Mouse (Mus musculus): ENCODE results near the gene Cdk2ap2. TPM values are rescaled to one million over a fixed set of nuclear protein-coding genes. Genes with fewer than 3 reads are reported as not detected.
"Not testable (repeated sequence)": the region's sequence is repeated elsewhere in the genome, so short reads cannot be mapped to it uniquely, and the experiment has no call there.

Gene Cdk2ap2
- polyA plus RNA-seq, 1 experiment from 2014 or later: 86.0 TPM

GRCm38 (mm10) chr19:4057962-4058361 is 39.0 kb upstream of the Cdk2ap2 start:
- H3K27me3 ChIP-seq (ENCODE audit: insufficient read depth, poor library complexity, severe bottlenecking): 0 out of 2 replicates have a peak, but pooled peaks cover 5% of the 10 kb centered on the region
- H3K4me1 ChIP-seq: peaks cover 30% of the 10 kb centered on the region
- DNase-seq (ENCODE audit: low spot score): peak; percentile 65
- WGBS: 90% methylated on average over 7 of the region's 7 CpGs
- H3K36me3 ChIP-seq: no peaks in the 10 kb centered on the region
- no peak overlapping the region; the same call in 1 of the 2 replicates for H3K27ac ChIP-seq
- no peaks in the 10 kb centered on the region for H3K9me3 ChIP-seq
- H3K4me3 ChIP-seq: no peak overlapping the region

DNA sequence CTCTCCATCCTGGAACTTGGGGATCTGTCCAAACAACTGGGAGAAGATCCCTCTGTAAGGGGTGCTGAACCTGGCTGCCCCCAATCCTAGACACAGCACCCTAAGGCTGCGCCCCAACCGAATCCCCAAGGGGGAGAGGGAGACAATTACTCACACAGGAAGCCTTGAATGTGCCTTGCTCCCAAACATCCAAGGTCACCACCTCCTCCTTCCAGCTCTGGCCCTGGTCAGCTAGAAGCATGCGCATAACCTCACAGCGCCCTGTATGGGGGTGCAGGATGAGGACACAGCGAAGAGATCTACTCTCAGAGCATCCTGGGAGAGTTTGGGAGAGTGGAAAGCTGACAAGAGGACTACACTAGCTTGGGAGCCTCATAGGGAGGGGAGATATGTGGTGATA is 38.4 kb upstream of the Cdk2ap2 start:
- 85% methylated on average over 5 of the region's 5 CpGs for WGBS
- no peak overlapping the region for H3K4me3 ChIP-seq

DNA sequence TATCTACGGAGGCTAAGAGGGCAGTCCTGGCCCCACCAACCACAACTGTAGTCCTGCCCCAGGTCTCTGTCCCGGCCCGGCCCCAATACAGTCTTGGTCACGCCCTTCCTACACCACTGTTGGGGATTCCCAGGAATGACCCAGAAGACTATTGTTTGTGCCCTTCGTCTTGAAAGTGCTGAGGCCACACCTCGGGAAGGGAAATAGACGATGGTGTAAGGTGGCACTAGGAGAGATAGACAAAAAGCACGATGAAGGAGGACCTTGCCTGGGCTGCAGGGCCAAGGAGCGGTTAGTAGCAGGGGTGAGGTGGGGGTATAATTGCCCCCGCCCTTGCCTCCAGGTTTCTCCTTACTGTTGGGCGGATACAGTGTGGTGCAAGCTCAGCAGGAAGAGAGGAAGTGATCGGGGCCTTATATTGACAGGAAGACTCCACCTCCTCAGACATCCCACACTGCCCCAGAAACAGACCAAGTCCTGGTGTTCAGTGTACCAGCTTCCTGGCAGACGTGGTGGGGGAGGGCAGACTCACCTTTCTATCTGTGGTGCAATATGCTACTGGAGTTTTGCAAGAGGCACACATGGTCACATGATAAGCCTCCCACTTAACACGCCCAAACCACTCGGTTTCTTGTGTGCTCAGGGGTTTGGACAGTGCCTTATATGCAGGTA is 37.8 kb upstream of the Cdk2ap2 start, which contains the start of gene Gstp3:
TSS of gene Gstp3 (minus strand) at position 501 of the 672 bp plus-strand sequence.
- H3K36me3 ChIP-seq: no peaks in the 10 kb centered on the region
- H3K27me3 ChIP-seq (ENCODE audit: insufficient read depth, poor library complexity, severe bottlenecking): 0 out of 2 replicates have a peak, but pooled peaks cover 5% of the 10 kb centered on the region
- DNase-seq (ENCODE audit: low spot score): peak; percentile 73
- H3K4me1 ChIP-seq: peaks cover 30% of the 10 kb centered on the region
- H3K9me3 ChIP-seq: no peaks in the 10 kb centered on the region
- WGBS: 69% methylated on average over 15 of the region's 15 CpGs
- H3K4me3 ChIP-seq: no peak within 1 kb of the TSS
- peak within 1 kb of the TSS; percentile 16; the same call in 1 of the 2 replicates for H3K27ac ChIP-seq

More for the DNA sequence above, 38.4 kb upstream of the Cdk2ap2 start:
- Histone ChIP-seq H3K27me3 (ENCODE audit: insufficient read depth, poor library complexity, severe bottlenecking) (0 out of 2 replicates have a peak, but pooled peaks cover 5% of the 10 kb centered on the region), H3K36me3 (no peaks in the 10 kb centered on the region), H3K9me3 (no peaks in the 10 kb centered on the region), H3K4me1 (peaks cover 30% of the 10 kb centered on the region), H3K27ac (peak overlapping the region; percentile 16; the same call in 1 of the 2 replicates)
- DNase-seq (ENCODE audit: low spot score): peak; percentile 66

- H3K9me3 ChIP-seq; H3K36me3 ChIP-seq; H3K27me3 ChIP-seq (ENCODE audit: insufficient read depth, poor library complexity, severe bottlenecking); H3K27ac ChIP-seq; H3K4me3 ChIP-seq: not testable (repeated sequence)
- 88% methylated on average over 8 of the region's 8 CpGs for WGBS
- DNase-seq (ENCODE audit: low spot score): peak; percentile 43
- H3K4me1 ChIP-seq: peaks cover 30% of the 10 kb centered on the region
Observed at GRCm38 (mm10) chr19:4060044-4060898, 36.7 kb upstream of the Cdk2ap2 start.

DNA sequence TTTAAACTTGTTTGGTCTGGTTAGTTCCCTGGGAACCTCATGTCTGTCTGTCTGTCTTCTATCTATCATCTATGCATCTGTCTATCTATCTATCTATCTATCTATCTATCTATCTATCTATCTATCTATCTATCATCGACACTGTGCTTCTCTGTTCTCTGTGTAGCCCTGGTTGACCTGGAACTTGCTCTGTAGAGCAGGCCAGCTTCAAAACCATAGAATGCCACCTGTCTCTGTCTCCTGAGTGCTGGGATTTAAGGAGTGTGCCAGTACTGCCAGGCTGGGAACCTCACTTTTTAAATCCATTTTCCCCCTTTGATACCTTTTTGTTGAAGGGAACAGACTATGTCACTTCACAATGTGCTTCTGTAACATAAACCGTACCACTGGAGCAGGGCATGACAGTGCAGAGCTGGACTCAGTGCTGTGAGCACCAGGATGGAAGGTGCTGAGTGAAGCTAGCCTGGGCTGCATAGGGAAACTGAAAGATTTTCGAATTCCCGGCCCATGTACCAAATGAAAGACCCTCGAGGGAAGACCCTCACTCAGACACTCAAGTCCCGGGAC is 36.0 kb upstream of the Cdk2ap2 start:
- Histone ChIP-seq H3K27me3 (ENCODE audit: insufficient read depth, poor library complexity, severe bottlenecking) (no peaks in the 10 kb centered on the region), H3K9me3 (no peaks in the 10 kb centered on the region), H3K4me1 (peaks cover 24% of the 10 kb centered on the region), H3K27ac (no peak overlapping the region), H3K4me3 (no peak overlapping the region), H3K36me3 (no peaks in the 10 kb centered on the region)
- no peak for DNase-seq (ENCODE audit: low spot score)
- 84% methylated on average over 6 of the region's 6 CpGs for WGBS

GRCm38 (mm10) chr19:4063357-4063756 is 33.6 kb upstream of the Cdk2ap2 start:
- not testable (repeated sequence) for H3K27ac ChIP-seq; H3K27me3 ChIP-seq (ENCODE audit: insufficient read depth, poor library complexity, severe bottlenecking); H3K4me3 ChIP-seq; H3K36me3 ChIP-seq; DNase-seq (ENCODE audit: low spot score); H3K9me3 ChIP-seq
- H3K4me1 ChIP-seq: peaks cover 13% of the 10 kb centered on the region
- WGBS: 55% methylated on average over 4 of the region's 4 CpGs

DNA sequence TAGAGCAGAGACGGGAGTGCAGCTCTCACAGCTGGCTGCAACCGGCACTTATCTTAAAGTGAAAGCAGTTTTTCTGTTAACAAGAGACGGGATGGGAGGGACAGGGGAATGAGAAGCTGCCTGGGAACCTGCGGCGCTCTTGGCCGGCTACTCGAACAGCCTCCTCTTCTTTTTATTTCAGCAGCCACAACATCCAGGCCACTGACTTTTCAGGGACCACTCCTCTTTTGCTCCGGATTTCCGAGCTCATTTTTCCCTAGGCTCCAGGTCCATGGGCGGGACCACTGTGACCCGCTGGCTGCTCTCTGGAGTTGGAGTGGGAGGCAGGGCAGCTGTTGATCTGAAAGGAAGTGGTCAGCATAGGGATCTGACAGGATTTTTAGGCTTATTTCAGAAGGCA is 32.5 kb upstream of the Cdk2ap2 start:
- not testable (repeated sequence) for H3K36me3 ChIP-seq, H3K4me3 ChIP-seq
- WGBS: 26% methylated on average over 7 of the region's 11 CpGs

GRCm38 (mm10) chr19:4066280-4066679 is 30.7 kb upstream of the Cdk2ap2 start:
- H3K4me3 ChIP-seq: no peak overlapping the region
- H3K36me3 ChIP-seq: no peaks in the 10 kb centered on the region
- 86% methylated on average over 6 of the region's 6 CpGs for WGBS
- H3K27me3 ChIP-seq (ENCODE audit: insufficient read depth, poor library complexity, severe bottlenecking): no peaks in the 10 kb centered on the region
- H3K27ac ChIP-seq: no peak overlapping the region
- no peaks in the 10 kb centered on the region for H3K4me1 ChIP-seq
- no peak for DNase-seq (ENCODE audit: low spot score)
- H3K9me3 ChIP-seq: no peaks in the 10 kb centered on the region

More for the DNA sequence above, 32.5 kb upstream of the Cdk2ap2 start:
- H3K27ac ChIP-seq; H3K9me3 ChIP-seq; H3K27me3 ChIP-seq (ENCODE audit: insufficient read depth, poor library complexity, severe bottlenecking); H3K4me1 ChIP-seq; DNase-seq (ENCODE audit: low spot score): not testable (repeated sequence)

- Histone ChIP-seq H3K4me3 (no peak overlapping the region), H3K27me3 (ENCODE audit: insufficient read depth, poor library complexity, severe bottlenecking) (no peaks in the 10 kb centered on the region), H3K36me3 (no peaks in the 10 kb centered on the region), H3K27ac (no peak overlapping the region), H3K4me1 (no peaks in the 10 kb centered on the region), H3K9me3 (no peaks in the 10 kb centered on the region)
- DNase-seq (ENCODE audit: low spot score): no peak
Observed at GRCm38 (mm10) chr19:4066877-4067276, 30.1 kb upstream of the Cdk2ap2 start.

DNA sequence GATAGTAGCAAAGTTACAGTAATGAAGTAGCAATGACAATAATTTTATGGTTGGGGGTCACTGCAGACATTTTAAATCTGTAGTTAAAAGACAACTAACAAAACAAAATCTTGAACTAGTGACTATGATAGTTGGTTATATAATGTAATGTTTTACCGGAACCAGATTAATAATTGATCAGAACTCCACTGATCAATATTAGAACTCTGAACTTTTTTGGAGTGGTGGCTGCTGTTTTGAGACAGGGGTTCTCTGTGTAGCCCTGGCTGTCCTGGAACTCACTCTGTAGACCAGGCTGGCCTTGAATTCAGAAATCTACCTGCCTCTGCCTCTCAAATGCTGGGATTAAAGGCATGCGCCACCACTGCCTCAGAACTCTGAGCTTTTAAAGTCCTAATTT is 28.7 kb upstream of the Cdk2ap2 start:
- not testable (repeated sequence) for H3K27me3 ChIP-seq (ENCODE audit: insufficient read depth, poor library complexity, severe bottlenecking); H3K4me1 ChIP-seq; H3K4me3 ChIP-seq; DNase-seq (ENCODE audit: low spot score); H3K9me3 ChIP-seq; H3K27ac ChIP-seq; H3K36me3 ChIP-seq
- 87% methylated on average over 2 of the region's 2 CpGs for WGBS

- Histone ChIP-seq H3K36me3 (no peaks in the 10 kb centered on the region), H3K27me3 (ENCODE audit: insufficient read depth, poor library complexity, severe bottlenecking) (no peaks in the 10 kb centered on the region), H3K27ac (no peak overlapping the region), H3K9me3 (no peaks in the 10 kb centered on the region), H3K4me1 (no peaks in the 10 kb centered on the region), H3K4me3 (no peak overlapping the region)
- WGBS: 73% methylated on average over 15 of the region's 15 CpGs
- DNase-seq (ENCODE audit: low spot score): no peak
Observed at GRCm38 (mm10) chr19:4068717-4069410, 28.1 kb upstream of the Cdk2ap2 start.

DNA sequence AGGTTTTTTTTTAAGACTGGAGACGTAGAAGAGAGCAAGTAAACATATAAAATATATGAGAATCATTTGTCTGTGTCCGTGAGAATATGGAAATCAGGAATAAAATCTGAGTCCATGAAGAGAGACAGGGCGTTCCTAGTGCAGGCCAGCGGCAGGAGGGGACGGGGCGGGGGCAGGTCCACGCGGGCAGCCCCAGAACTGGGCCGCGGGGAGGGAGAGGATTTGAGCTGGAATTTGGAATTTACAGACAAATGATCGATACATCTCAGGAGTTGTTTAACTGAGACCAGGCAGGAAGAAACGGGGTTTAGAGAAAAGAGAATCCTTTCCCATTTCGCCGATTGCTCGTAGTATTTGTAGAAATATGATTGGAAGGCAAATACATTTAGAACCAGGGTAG is 26.7 kb upstream of the Cdk2ap2 start:
- Histone ChIP-seq H3K4me1 (no peaks in the 10 kb centered on the region), H3K27ac (no peak overlapping the region), H3K27me3 (ENCODE audit: insufficient read depth, poor library complexity, severe bottlenecking) (no peaks in the 10 kb centered on the region), H3K36me3 (no peaks in the 10 kb centered on the region), H3K4me3 (no peak overlapping the region), H3K9me3 (no peaks in the 10 kb centered on the region)
- peak; percentile 39 for DNase-seq (ENCODE audit: low spot score)
- WGBS: 78% methylated on average over 15 of the region's 15 CpGs

Measured in heart, embryonic 10.5 days (tissue).